Mouse (Mus musculus) ES-Bruce4 (cell line): Measurements from ENCODE around the gene Ssty2. TPM values are rescaled to one million over a fixed set of nuclear protein-coding genes. Genes with fewer than 3 reads are reported as not detected.
"Not testable (repeated sequence)": the region's sequence is repeated elsewhere in the genome, so short reads cannot be mapped to it uniquely, and the experiment has no call there.

ENCODE experiments used
- H3K27ac ChIP-seq: 2 replicates; pipeline ENCODE4 v1.5.1; 2012; ENCODE audit warnings: low read length, inconsistent platforms; ENCODE audit not compliant: insufficient read depth
- H3K27me3 ChIP-seq: 2 replicates; pipeline ENCODE4 v1.6.1; 2012; ENCODE audit warnings: mild to moderate bottlenecking, low read length, inconsistent platforms; ENCODE audit not compliant: control insufficient read depth, poor library complexity, insufficient read depth, severe bottlenecking
- H3K36me3 ChIP-seq: 2 replicates; pipeline ENCODE4 v1.6.1; 2012; ENCODE audit warnings: inconsistent platforms, mild to moderate bottlenecking, low read length, moderate library complexity; ENCODE audit not compliant: control insufficient read depth, poor library complexity, insufficient read depth, severe bottlenecking
- H3K4me1 ChIP-seq: one replicate; pipeline ENCODE4 v1.8.1; 2011; ENCODE audit warnings: low read length; ENCODE audit not compliant: control insufficient read depth, insufficient read depth
- H3K4me3 ChIP-seq: 2 replicates; pipeline ENCODE4 v1.5.1; 2011; ENCODE audit warnings: low read depth, mild to moderate bottlenecking, low read length
- H3K9ac ChIP-seq: 2 replicates; pipeline ENCODE4 v1.6.1; 2012; ENCODE audit warnings: low read depth, mild to moderate bottlenecking, inconsistent platforms; ENCODE audit not compliant: poor library complexity, severe bottlenecking
- H3K9me3 ChIP-seq: replicated peaks from 2 replicates; pipeline ENCODE4 v1.6.1; 2012; ENCODE audit warnings: mild to moderate bottlenecking, low read length, inconsistent platforms; ENCODE audit not compliant: control insufficient read depth, poor library complexity, insufficient read depth, severe bottlenecking
- polyA plus RNA-seq: library from polyadenylated mRNA; stranded (reverse); fragments of >200 nt; gene quantifications from 2 replicates; pipeline ENCODE4 v1.2.4, GENCODE M21; 2011; ENCODE audit warnings: low read depth; ENCODE audit not compliant: missing spikeins, insufficient read depth, insufficient read length

Ssty2 gene
- not detected in 2 replicates for polyA plus RNA-seq

DNA sequence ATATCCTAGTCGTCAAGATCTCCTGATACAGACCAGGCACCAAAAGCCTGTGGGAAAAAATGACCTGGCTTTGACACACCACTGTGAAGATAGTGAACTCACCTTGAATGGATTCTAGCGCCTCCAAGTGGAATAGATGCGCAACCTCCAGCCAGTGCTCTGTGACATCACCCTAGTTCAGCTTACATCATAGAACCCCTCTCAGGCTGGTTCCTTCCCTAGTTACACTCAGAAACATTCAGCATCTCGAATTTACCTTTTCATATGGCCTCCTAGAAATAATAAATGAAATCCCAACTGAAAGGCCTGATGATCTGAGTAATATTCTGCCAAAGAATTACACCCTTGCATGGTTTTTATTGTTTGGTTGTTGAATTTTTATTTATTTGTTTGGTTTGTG is at the start of gene Ssty2:
Gene Ssty2, minus strand, starts transcription at position 101 of the 400 bp plus-strand sequence.
- not testable (repeated sequence) for H3K9me3 ChIP-seq, H3K27ac ChIP-seq, H3K4me1 ChIP-seq, H3K27me3 ChIP-seq, H3K4me3 ChIP-seq, H3K36me3 ChIP-seq, H3K9ac ChIP-seq
